Mouse (Mus musculus) bone marrow macrophage, adult 2 months (primary cell): Measurements from ENCODE around the gene Nfkb2.

Experiments
- CTCF ChIP-seq: IDR thresholded peaks from 2 replicates; pipeline ENCODE4 v1.5.1; 2012; ENCODE audit warnings: low read depth, mild to moderate bottlenecking, low read length, moderate library complexity
- POLR2A ChIP-seq: IDR thresholded peaks from 2 replicates; pipeline ENCODE4 v1.6.1; 2012; ENCODE audit warnings: mild to moderate bottlenecking, low read depth, low read length, borderline replicate concordance

DNA sequence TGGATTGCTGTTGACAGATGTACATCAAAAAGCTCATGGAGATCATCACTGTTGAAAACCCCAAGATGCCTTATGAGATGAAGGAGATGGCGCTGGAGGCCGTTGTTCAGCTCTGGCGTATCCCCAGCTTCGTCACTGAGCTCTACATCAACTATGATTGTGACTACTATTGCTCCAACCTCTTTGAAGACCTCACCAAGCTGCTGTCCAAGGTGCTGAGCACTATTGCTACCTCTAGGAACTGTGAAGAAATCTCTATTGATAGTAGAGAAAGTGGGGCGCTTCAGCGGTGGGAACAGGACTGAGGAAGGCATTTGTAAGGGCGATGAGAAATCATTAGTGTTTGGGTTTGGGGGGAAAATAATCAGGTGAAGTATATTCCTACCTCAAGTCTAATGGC lies 39.4 kb upstream of the Nfkb2 start:
- TF ChIP-seq CTCF (no peak), POLR2A (no peak)
